Mouse (Mus musculus) embryonic fibroblast, embryonic 13.5 days (primary cell): ENCODE data around the gene Mbtps1.

Source experiments
- CTCF ChIP-seq: IDR thresholded peaks from 2 replicates; pipeline ENCODE4 v1.5.1; 2011; ENCODE audit warnings: mild to moderate bottlenecking, control low read depth, low read length, moderate library complexity, borderline replicate concordance; ENCODE audit not compliant: insufficient read depth
- POLR2A ChIP-seq: IDR thresholded peaks from 2 replicates; pipeline ENCODE4 v1.6.1; 2011; ENCODE audit warnings: low read depth, mild to moderate bottlenecking, control low read depth, low read length, moderate library complexity

DNA sequence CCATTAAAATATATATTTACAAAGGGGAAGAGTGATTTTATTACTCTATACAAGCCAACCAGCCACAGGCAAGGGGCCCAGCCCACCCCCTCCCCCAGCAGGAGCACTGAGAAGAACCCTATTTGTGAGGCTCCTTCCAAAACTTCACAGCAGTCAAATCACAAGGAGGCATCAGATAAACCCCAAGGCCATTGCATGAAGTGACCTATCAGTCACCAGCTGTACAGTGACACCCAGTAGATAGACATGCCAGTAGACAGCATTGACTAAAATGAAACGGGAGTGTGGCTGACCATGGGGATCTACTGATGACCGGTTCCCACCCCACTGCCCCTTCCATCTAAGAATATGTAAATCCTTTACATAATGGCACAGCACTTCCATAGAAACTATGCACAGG, 5.6 kb downstream of the Mbtps1 start:
- TF ChIP-seq POLR2A (no peak), CTCF (no peak)
